Mouse (Mus musculus) forebrain, embryonic 13.5 days (tissue): Measurements from ENCODE around the gene Gmeb1. TPM values are rescaled to one million over a fixed set of nuclear protein-coding genes. Genes with fewer than 3 reads are reported as not detected.
"Not testable (repeated sequence)": the region's sequence is repeated elsewhere in the genome, so short reads cannot be mapped to it uniquely, and the experiment has no call there.

Experiments used
- ATAC-seq: fragments of 200-750 bp; cut with Nextera tagmentation; 2 replicates; pipeline ENCODE4 v1.8.0; 2017
- H3K27ac ChIP-seq: fragments of 300-500 bp; sonication (generic); 2 replicates; pipeline ENCODE4 v1.5.1; 2015; ENCODE audit warnings: inconsistent platforms, mild to moderate bottlenecking, moderate library complexity
- H3K27me3 ChIP-seq: fragments of 300-500 bp; sonication (generic); 2 replicates; pipeline ENCODE4 v1.6.1; 2015; ENCODE audit warnings: mild to moderate bottlenecking, inconsistent platforms
- H3K36me3 ChIP-seq: fragments of 300-500 bp; sonication (generic); 2 replicates; pipeline ENCODE4 v1.6.1; 2015; ENCODE audit warnings: mild to moderate bottlenecking, inconsistent platforms; ENCODE audit not compliant: poor library complexity, severe bottlenecking
- H3K4me1 ChIP-seq: fragments of 300-500 bp; sonication (generic); 2 replicates; pipeline ENCODE4 v1.6.1; 2015; ENCODE audit warnings: inconsistent platforms
- H3K4me2 ChIP-seq: fragments of 300-500 bp; sonication (generic); 2 replicates; pipeline ENCODE4 v1.6.1; 2015; ENCODE audit warnings: inconsistent platforms, mild to moderate bottlenecking, moderate library complexity
- H3K4me3 ChIP-seq: fragments of 300-500 bp; sonication (generic); 2 replicates; pipeline ENCODE4 v1.5.1; 2015; ENCODE audit warnings: mild to moderate bottlenecking, inconsistent platforms
- H3K9ac ChIP-seq: fragments of 300-500 bp; sonication (generic); 2 replicates; pipeline ENCODE4 v1.6.1; 2015; ENCODE audit warnings: mild to moderate bottlenecking, inconsistent platforms
- H3K9me3 ChIP-seq: fragments of 300-500 bp; sonication (generic); replicated peaks from 2 replicates; pipeline ENCODE4 v1.6.1; 2016; ENCODE audit warnings: inconsistent platforms
- WGBS: fragments of 180-500 bp; shearing (Covaris S2); methylation state at CpG from one replicate; pipeline ENCODE4 v1.1.7; 2015; 5-methylcytosine and 5-hydroxymethylcytosine counted together
- polyA plus RNA-seq: library from polyadenylated mRNA; unstranded; fragments of >200 nt; fragmentation: Nextera tagmentation; extraction: Ambion mirVana; gene quantifications from 2 replicates; pipeline ENCODE4 v1.2.1, GENCODE M21; 2015

Gene Gmeb1
- polyA plus RNA-seq, 1 experiment from 2014 or later, result 50.0 TPM

GRCm38 (mm10) chr4:132247451-132247997 is 13.9 kb downstream of the Gmeb1 start:
- Histone ChIP-seq H3K4me1 (no peaks in the 10 kb centered on the region), H3K27ac (no peak overlapping the region), H3K4me3 (no peak overlapping the region), H3K9me3 (no peaks in the 10 kb centered on the region), H3K36me3 (peaks cover 78% of the 10 kb centered on the region), H3K4me2 (no peak overlapping the region), H3K9ac (no peak overlapping the region), H3K27me3 (no peaks in the 10 kb centered on the region)
- no peak for ATAC-seq
- 82% methylated on average over 5 of the region's 5 CpGs for WGBS

GRCm38 (mm10) chr4:132245643-132246042 is 15.8 kb downstream of the Gmeb1 start:
- peaks cover 84% of the 10 kb centered on the region for H3K36me3 ChIP-seq
- no peak for ATAC-seq
- no peaks in the 10 kb centered on the region for H3K27me3 ChIP-seq
- no peaks in the 10 kb centered on the region for H3K4me1 ChIP-seq
- H3K9ac ChIP-seq, result no peak overlapping the region
- no peaks in the 10 kb centered on the region for H3K9me3 ChIP-seq
- no peak overlapping the region for H3K27ac ChIP-seq
- no peak overlapping the region for H3K4me2 ChIP-seq
- H3K4me3 ChIP-seq, result no peak overlapping the region
- 89% methylated on average over 3 of the region's 3 CpGs for WGBS

GRCm38 (mm10) chr4:132241208-132241607 is 20.2 kb downstream of the Gmeb1 start:
- H3K27me3 ChIP-seq, result no peaks in the 10 kb centered on the region
- peaks cover 85% of the 10 kb centered on the region for H3K36me3 ChIP-seq
- H3K4me3 ChIP-seq, result no peak overlapping the region
- H3K9ac ChIP-seq, result no peak overlapping the region
- no peak overlapping the region for H3K4me2 ChIP-seq
- ATAC-seq, result no peak
- no peak overlapping the region for H3K27ac ChIP-seq
- 87% methylated on average over 3 of the region's 3 CpGs for WGBS
- no peaks in the 10 kb centered on the region for H3K4me1 ChIP-seq
- H3K9me3 ChIP-seq, result no peaks in the 10 kb centered on the region

- no peak overlapping the region for H3K9ac ChIP-seq
- no peak overlapping the region for H3K4me2 ChIP-seq
- no peak overlapping the region for H3K4me3 ChIP-seq
- 93% methylated on average over 3 of the region's 3 CpGs for WGBS
- ATAC-seq, result no peak
- no peak overlapping the region for H3K27ac ChIP-seq
- H3K9me3 ChIP-seq, result no peaks in the 10 kb centered on the region
- no peaks in the 10 kb centered on the region for H3K27me3 ChIP-seq
- H3K36me3 ChIP-seq, result peaks cover 84% of the 10 kb centered on the region
- no peaks in the 10 kb centered on the region for H3K4me1 ChIP-seq
Measured at GRCm38 (mm10) chr4:132240367-132240766, 21.0 kb downstream of the Gmeb1 start.

- no peaks in the 10 kb centered on the region for H3K27me3 ChIP-seq
- ATAC-seq, result no peak
- 90% methylated on average over 4 of the region's 4 CpGs for WGBS
- H3K4me3 ChIP-seq, result no peak overlapping the region
- no peaks in the 10 kb centered on the region for H3K4me1 ChIP-seq
- H3K9me3 ChIP-seq, result no peaks in the 10 kb centered on the region
- H3K36me3 ChIP-seq, result peaks cover 94% of the 10 kb centered on the region
- no peak overlapping the region for H3K27ac ChIP-seq
- H3K4me2 ChIP-seq, result no peak overlapping the region
- H3K9ac ChIP-seq, result no peak overlapping the region
Measured at GRCm38 (mm10) chr4:132238356-132238755, 23.0 kb downstream of the Gmeb1 start.

- no peaks in the 10 kb centered on the region for H3K27me3 ChIP-seq
- 94% methylated on average over 8 of the region's 8 CpGs for WGBS
Measured at GRCm38 (mm10) chr4:132234710-132235109, 26.7 kb downstream of the Gmeb1 start.

GRCm38 (mm10) chr4:132230422-132230821 is 31.0 kb downstream of the Gmeb1 start:
- Histone ChIP-seq H3K9ac (no peak overlapping the region), H3K27ac (no peak overlapping the region), H3K27me3 (no peaks in the 10 kb centered on the region), H3K9me3 (no peaks in the 10 kb centered on the region), H3K4me3 (no peak overlapping the region), H3K36me3 (peaks cover 96% of the 10 kb centered on the region), H3K4me1 (no peaks in the 10 kb centered on the region), H3K4me2 (no peak overlapping the region)
- no peak for ATAC-seq
- WGBS, result 93% methylated on average over 5 of the region's 5 CpGs

More at GRCm38 (mm10) chr4:132234710-132235109, 26.7 kb downstream of the Gmeb1 start:
- Histone ChIP-seq H3K36me3 (peaks cover 92% of the 10 kb centered on the region), H3K4me1 (no peaks in the 10 kb centered on the region), H3K4me3 (no peak overlapping the region), H3K9ac (no peak overlapping the region), H3K27ac (no peak overlapping the region), H3K4me2 (no peak overlapping the region), H3K9me3 (no peaks in the 10 kb centered on the region)
- no peak for ATAC-seq

GRCm38 (mm10) chr4:132222001-132222400 is 39.4 kb downstream of the Gmeb1 start:
- not testable (repeated sequence) for H3K27me3 ChIP-seq, H3K4me1 ChIP-seq, H3K4me3 ChIP-seq, H3K9me3 ChIP-seq, H3K27ac ChIP-seq, ATAC-seq, H3K4me2 ChIP-seq, H3K9ac ChIP-seq
- WGBS, result 88% methylated on average over 5 of the region's 5 CpGs
- H3K36me3 ChIP-seq, result peaks cover 48% of the 10 kb centered on the region

- WGBS, result 69% methylated on average over 4 of the region's 6 CpGs
- not testable (repeated sequence) for H3K4me3 ChIP-seq, H3K4me2 ChIP-seq, H3K9me3 ChIP-seq, H3K9ac ChIP-seq, ATAC-seq, H3K27ac ChIP-seq, H3K4me1 ChIP-seq, H3K27me3 ChIP-seq
- peaks cover 14% of the 10 kb centered on the region; the same call in 1 of the 2 replicates for H3K36me3 ChIP-seq
Measured at GRCm38 (mm10) chr4:132218439-132218838, 43.0 kb downstream of the Gmeb1 start.

GRCm38 (mm10) chr4:132217781-132218180 is 43.6 kb downstream of the Gmeb1 start:
- no peak overlapping the region for H3K9ac ChIP-seq
- no peak overlapping the region for H3K4me2 ChIP-seq
- ATAC-seq, result no peak
- H3K27me3 ChIP-seq, result no peaks in the 10 kb centered on the region
- H3K9me3 ChIP-seq, result no peaks in the 10 kb centered on the region
- peaks cover 8% of the 10 kb centered on the region; the same call in 1 of the 2 replicates for H3K36me3 ChIP-seq
- no peaks in the 10 kb centered on the region for H3K4me1 ChIP-seq
- no peak overlapping the region for H3K4me3 ChIP-seq
- H3K27ac ChIP-seq, result no peak overlapping the region
- WGBS, result 95% methylated on average over 2 of the region's 2 CpGs

GRCm38 (mm10) chr4:132216602-132217001 is 44.8 kb downstream of the Gmeb1 start:
- no peaks in the 10 kb centered on the region for H3K4me1 ChIP-seq

GRCm38 (mm10) chr4:132214847-132215246 is 46.6 kb downstream of the Gmeb1 start:
- no peak overlapping the region for H3K27ac ChIP-seq
- peaks cover 9% of the 10 kb centered on the region for H3K4me1 ChIP-seq
- no peaks in the 10 kb centered on the region for H3K9me3 ChIP-seq
- no peak overlapping the region for H3K4me2 ChIP-seq
- no peak for ATAC-seq
- 69% methylated on average over 4 of the region's 4 CpGs for WGBS
- H3K9ac ChIP-seq, result no peak overlapping the region
- peaks cover 6% of the 10 kb centered on the region; the same call in 1 of the 2 replicates for H3K36me3 ChIP-seq
- H3K27me3 ChIP-seq, result no peaks in the 10 kb centered on the region
- H3K4me3 ChIP-seq, result no peak overlapping the region

More at GRCm38 (mm10) chr4:132216602-132217001, 44.8 kb downstream of the Gmeb1 start:
- Histone ChIP-seq H3K9ac (no peak overlapping the region), H3K36me3 (peaks cover under 1% of the 10 kb centered on the region; the same call in 1 of the 2 replicates), H3K9me3 (no peaks in the 10 kb centered on the region), H3K4me2 (no peak overlapping the region), H3K4me3 (no peak overlapping the region), H3K27ac (no peak overlapping the region), H3K27me3 (no peaks in the 10 kb centered on the region)
- no peak for ATAC-seq
- 91% methylated on average over 1 of the region's 1 CpGs for WGBS
